Mouse (Mus musculus) spleen, adult 2 months (tissue): Measurements from ENCODE around the gene Ambp.

Experiments
- CTCF ChIP-seq: fragments of 200-500 bp; IDR thresholded peaks from 2 replicates; pipeline ENCODE4 v1.5.1; 2011; ENCODE audit warnings: mild to moderate bottlenecking, inconsistent platforms; ENCODE audit not compliant: insufficient read depth, insufficient read length, insufficient replicate concordance; ENCODE audit errors: extremely low read depth
- POLR2A ChIP-seq: fragments of 200-500 bp; IDR thresholded peaks from 2 replicates; pipeline ENCODE4 v1.6.1; 2011; ENCODE audit warnings: low read depth, low read length, inconsistent platforms

- TF ChIP-seq CTCF (no peak), POLR2A (no peak)
Observed at GRCm38 (mm10) chr4:63151127-63151526, 3.5 kb downstream of the Ambp start.
